Mouse (Mus musculus): ENCODE results near the gene Lingo3. TPM values are rescaled to one million over a fixed set of nuclear protein-coding genes. Genes with fewer than 3 reads are reported as not detected.

Lingo3 gene
- polyA plus RNA-seq, 1 experiment from 2014 or later: 0.61 TPM

DNA sequence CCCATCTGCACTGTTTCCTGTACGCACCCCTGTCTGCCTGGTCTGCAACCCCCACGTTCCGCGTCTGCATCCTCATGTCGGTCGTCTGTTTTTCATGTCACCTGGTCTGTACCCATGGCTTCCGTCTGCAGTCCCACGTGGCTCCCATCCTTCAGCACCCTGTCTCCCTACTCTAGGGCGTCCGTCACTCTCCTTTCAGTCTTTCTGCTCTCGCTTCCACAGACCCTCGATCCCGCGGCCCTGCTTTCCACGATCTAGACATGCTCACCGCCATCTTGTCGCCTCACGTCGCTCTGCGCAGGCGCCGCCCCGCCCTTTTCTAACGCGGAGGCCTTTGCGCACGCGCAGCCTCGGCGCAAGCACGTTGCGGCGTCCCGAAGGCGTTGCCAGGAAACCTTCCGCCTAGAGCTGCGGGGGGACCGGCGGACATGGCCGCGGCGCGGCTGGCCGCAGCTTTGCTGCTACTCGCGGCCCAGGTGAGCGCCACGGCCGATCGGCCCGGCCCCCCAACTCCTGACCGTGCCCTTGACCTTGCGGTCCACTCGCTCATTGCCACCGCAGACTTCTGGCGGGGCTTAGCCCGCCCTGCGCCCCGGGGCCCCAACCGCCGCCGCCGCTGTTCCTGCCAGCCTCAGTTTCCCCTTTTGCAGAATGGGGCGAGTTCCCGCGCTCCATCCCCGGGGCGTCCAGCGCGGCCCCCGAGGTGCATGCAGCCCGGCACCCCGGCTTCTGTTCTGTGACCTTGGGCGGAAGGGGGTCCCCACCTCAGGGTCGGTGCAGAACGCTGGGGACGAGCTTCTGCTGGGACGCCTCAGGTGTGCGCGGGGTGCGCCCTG, 11.3 kb upstream of the Lingo3 start, which contains the start of the genes Lsm7 and Sppl2b:
Lsm7 (minus strand) TSS at position 297 of the 836 bp plus-strand sequence.
Sppl2b (plus strand) TSS at position 363 of the 836 bp plus-strand sequence.
- WGBS: under 1% methylated on average over 81 of the region's 81 CpGs
- ATAC-seq (replicated peaks; ENCODE audit: low FRiP score, low read depth): peak; percentile 80
- Histone ChIP-seq H3K9me3 (replicated peaks; ENCODE audit: low read length) (no peaks in the 10 kb centered on the region), H3K4me1 (replicated peaks; ENCODE audit: insufficient read depth, low read length) (peaks cover 16% of the 10 kb centered on the region), H3K9ac (ENCODE audit: low read depth, low read length) (peak within 1 kb of the TSS; percentile 86), H3K27ac (0 out of 2 replicates have a peak within 1 kb of the TSS, but pooled peaks have one; percentile 52), H3K36me3 (ENCODE audit: insufficient read depth, low read length) (peaks cover 19% of the 10 kb centered on the region; the same call in 1 of the 2 replicates), H3K27me3 (ENCODE audit: insufficient read depth, low read length) (no peaks in the 10 kb centered on the region), H3K4me3 (replicated peaks; ENCODE audit: low read depth, low read length) (peak within 1 kb of the TSS; percentile 94), H3K4me2 (ENCODE audit: low read length) (peak within 1 kb of the TSS; percentile 100)
- DNase-seq (ENCODE audit: low spot score): peak; percentile 95
- TF ChIP-seq CTCF (IDR thresholded peaks at IDR 0.05; ENCODE audit: low read depth): no peak

DNA sequence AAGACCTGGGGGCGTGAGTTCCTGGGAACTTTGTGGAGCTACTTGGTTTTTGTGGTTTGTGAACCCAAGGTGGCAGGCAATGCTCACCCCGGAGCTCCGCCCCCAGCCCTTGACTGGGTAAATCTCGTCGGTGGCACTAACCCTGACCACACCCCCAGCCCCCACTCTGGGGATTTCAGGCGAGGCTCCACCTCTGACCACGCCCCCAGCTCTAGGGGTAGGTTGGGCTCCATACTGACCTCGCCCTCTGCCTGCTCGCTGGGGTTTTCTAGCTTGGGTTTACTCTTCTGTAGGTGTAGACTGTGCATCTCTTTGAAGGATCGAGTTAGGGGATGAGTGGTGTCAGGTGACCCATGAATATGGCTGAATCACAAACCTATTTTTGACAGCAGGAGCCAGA, 4.7 kb upstream of the Lingo3 start:
- no peak overlapping the region for H3K4me2 ChIP-seq (ENCODE audit: low read length)
- no peak overlapping the region for H3K4me3 ChIP-seq (replicated peaks; ENCODE audit: low read depth, low read length)
- no peak overlapping the region for H3K9ac ChIP-seq (ENCODE audit: low read depth, low read length)
- ATAC-seq (replicated peaks; ENCODE audit: low FRiP score, low read depth) (peak; percentile 60; the same call in 1 of the 2 replicates), DNase-seq (ENCODE audit: low spot score) (peak; percentile 62)
- WGBS: 7% methylated on average over 10 of the region's 10 CpGs
- TF ChIP-seq CTCF (IDR thresholded peaks at IDR 0.05; ENCODE audit: low read depth): no peak
- peaks cover 14% of the 10 kb centered on the region for H3K27me3 ChIP-seq (ENCODE audit: insufficient read depth, low read length)
- no peaks in the 10 kb centered on the region for H3K9me3 ChIP-seq (replicated peaks; ENCODE audit: low read length)
- H3K36me3 ChIP-seq (ENCODE audit: insufficient read depth, low read length): peaks cover 19% of the 10 kb centered on the region; the same call in 1 of the 2 replicates
- no peak overlapping the region for H3K27ac ChIP-seq
- 0 out of 2 replicates have a peak, but pooled peaks cover under 1% of the 10 kb centered on the region for H3K4me1 ChIP-seq (replicated peaks; ENCODE audit: insufficient read depth, low read length)

DNA sequence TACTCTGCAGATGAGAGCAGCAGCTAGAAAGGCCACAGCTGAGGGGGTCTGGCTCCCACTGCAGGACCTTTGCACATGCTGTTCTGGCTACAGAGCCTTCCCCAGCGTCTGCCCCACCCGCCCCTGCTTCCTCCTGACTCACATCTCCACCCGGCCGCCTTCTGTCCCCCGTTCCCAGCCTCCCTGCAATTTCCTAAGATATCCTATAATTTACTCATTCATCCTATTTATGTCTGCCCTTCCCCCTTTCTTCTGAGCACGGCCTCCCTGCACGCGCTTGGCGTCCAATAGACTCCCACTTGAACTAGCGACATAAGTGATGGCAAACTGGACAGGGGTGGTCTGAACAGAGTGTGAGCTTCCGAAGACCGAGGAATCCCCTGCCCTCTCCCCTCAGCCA, 1.9 kb upstream of the Lingo3 start:
- Histone ChIP-seq H3K4me3 (replicated peaks; ENCODE audit: low read depth, low read length) (no peak overlapping the region), H3K27ac (no peak overlapping the region), H3K27me3 (ENCODE audit: insufficient read depth, low read length) (peaks cover 20% of the 10 kb centered on the region), H3K36me3 (ENCODE audit: insufficient read depth, low read length) (no peaks in the 10 kb centered on the region), H3K4me2 (ENCODE audit: low read length) (no peak overlapping the region), H3K9ac (ENCODE audit: low read depth, low read length) (no peak overlapping the region), H3K4me1 (replicated peaks; ENCODE audit: insufficient read depth, low read length) (no peaks in the 10 kb centered on the region), H3K9me3 (replicated peaks; ENCODE audit: low read length) (no peaks in the 10 kb centered on the region)
- DNase-seq (ENCODE audit: low spot score) (no peak), ATAC-seq (replicated peaks; ENCODE audit: low FRiP score, low read depth) (no peak)
- no peak for TF ChIP-seq CTCF (IDR thresholded peaks at IDR 0.05; ENCODE audit: low read depth)
- WGBS: 59% methylated on average over 12 of the region's 12 CpGs

DNA sequence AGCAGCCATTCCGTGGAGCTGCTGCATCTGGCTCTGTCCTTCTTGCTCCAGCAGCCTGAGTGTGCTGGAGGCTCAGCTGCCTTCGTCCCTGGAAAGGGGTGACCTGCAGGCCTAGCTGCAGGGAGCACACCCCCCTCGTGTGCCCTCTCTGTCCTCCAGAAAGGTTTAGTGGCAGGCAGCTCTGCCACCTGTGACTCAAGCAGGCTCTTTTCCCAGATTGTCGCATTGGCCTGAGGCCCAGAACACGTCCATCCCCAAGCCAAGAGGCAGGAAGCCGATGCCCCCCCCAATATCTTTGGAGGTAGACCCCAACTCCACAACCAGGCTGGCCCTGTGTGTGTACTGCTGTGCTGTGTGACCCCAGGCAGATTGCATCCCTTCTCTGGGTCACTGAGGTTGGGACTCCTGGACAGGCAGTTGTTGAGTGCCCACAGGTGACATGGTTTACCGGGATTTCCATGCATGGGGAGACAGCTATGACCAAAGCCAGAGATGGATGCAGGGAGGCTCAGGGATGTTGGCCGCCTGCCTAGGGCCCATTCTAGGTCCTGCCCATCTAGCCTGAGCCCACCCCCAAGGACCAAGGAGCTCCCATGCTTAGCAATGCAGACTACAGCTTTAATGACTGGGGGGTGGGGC, 1.3 kb upstream of the Lingo3 start:
- Histone ChIP-seq H3K9ac (ENCODE audit: low read depth, low read length) (no peak overlapping the region), H3K9me3 (replicated peaks; ENCODE audit: low read length) (no peaks in the 10 kb centered on the region), H3K4me3 (replicated peaks; ENCODE audit: low read depth, low read length) (no peak overlapping the region), H3K27me3 (ENCODE audit: insufficient read depth, low read length) (peaks cover 20% of the 10 kb centered on the region), H3K36me3 (ENCODE audit: insufficient read depth, low read length) (no peaks in the 10 kb centered on the region), H3K4me1 (replicated peaks; ENCODE audit: insufficient read depth, low read length) (no peaks in the 10 kb centered on the region), H3K27ac (no peak overlapping the region), H3K4me2 (ENCODE audit: low read length) (no peak overlapping the region)
- 63% methylated on average over 8 of the region's 8 CpGs for WGBS
- DNase-seq (ENCODE audit: low spot score) (no peak), ATAC-seq (replicated peaks; ENCODE audit: low FRiP score, low read depth) (no peak)
- no peak for TF ChIP-seq CTCF (IDR thresholded peaks at IDR 0.05; ENCODE audit: low read depth)

DNA sequence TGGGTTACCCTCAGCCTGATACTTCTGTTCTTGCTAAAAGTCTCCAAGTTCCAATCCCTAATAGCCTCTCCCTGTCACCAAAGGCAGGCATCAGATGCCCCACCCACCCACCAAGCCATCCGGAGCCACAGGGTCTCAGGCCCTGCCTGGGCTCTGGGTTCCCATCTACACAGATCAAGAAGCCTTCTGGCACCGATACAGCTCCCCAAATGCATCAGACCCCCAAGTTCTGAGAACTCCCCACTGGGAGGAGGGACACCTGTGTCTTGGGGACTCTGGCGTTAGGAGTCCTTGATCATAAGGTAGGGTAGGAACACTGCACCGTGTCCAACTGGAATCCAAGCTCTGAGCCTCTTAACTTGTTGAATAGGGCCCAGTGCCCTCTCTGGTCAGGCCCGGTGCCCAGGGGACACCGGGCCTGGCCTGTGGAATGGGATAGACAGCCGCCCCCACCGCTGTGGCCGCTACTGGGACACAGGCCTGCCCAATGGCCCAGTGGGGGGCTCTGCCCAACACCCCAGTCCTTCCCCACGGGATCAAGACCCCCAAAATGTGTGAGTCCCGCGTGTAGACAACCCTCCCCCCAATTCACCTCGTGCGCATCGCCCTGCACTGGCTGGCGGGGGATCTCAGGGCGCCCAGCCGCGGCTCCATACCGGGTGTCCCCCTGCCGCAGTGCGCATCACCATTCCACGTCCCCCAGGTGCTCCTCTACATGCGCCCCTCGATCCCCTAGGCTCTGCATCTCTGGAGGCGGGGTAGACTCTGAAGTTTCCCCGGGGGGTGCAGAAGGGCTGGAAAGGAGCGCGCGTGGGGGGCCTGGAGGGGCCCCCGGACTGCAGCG, 530 bp downstream of the Lingo3 start:
- ATAC-seq (replicated peaks; ENCODE audit: low FRiP score, low read depth) (no peak), DNase-seq (ENCODE audit: low spot score) (no peak)
- Histone ChIP-seq H3K27me3 (ENCODE audit: insufficient read depth, low read length) (peaks cover 20% of the 10 kb centered on the region), H3K9ac (ENCODE audit: low read depth, low read length) (peak overlapping the region; percentile 42), H3K4me2 (ENCODE audit: low read length) (peak overlapping the region; percentile 84), H3K4me1 (replicated peaks; ENCODE audit: insufficient read depth, low read length) (no peaks in the 10 kb centered on the region), H3K27ac (no peak overlapping the region), H3K9me3 (replicated peaks; ENCODE audit: low read length) (no peaks in the 10 kb centered on the region), H3K4me3 (replicated peaks; ENCODE audit: low read depth, low read length) (peak overlapping the region; percentile 38), H3K36me3 (ENCODE audit: insufficient read depth, low read length) (no peaks in the 10 kb centered on the region)
- 10% methylated on average over 30 of the region's 32 CpGs for WGBS
- no peak for TF ChIP-seq CTCF (IDR thresholded peaks at IDR 0.05; ENCODE audit: low read depth)

DNA sequence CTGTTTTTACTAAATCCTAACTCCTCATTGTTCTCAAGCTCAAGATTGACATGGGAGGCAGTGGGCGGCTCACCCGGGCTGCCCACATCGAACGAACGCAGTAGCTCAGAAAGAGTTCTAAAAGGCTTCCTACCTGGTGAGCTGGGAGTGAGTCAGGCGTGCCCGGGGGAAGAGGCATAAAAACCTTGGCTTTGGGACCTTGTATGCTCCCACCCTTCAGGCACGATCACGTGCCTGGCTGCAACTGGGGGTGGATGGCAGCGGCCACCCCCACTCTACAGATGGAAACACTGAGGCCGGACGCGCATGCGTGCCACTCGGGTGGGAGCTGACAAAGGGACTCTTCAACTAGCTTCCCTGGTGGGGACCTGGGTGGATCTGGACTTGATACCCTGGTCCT, 1.5 kb downstream of the Lingo3 start:
- no peak overlapping the region for H3K9ac ChIP-seq (ENCODE audit: low read depth, low read length)
- no peak overlapping the region for H3K4me2 ChIP-seq (ENCODE audit: low read length)
- no peaks in the 10 kb centered on the region for H3K4me1 ChIP-seq (replicated peaks; ENCODE audit: insufficient read depth, low read length)
- H3K36me3 ChIP-seq (ENCODE audit: insufficient read depth, low read length): no peaks in the 10 kb centered on the region
- H3K4me3 ChIP-seq (replicated peaks; ENCODE audit: low read depth, low read length): no peak overlapping the region
- H3K27ac ChIP-seq: no peak overlapping the region
- peaks cover 20% of the 10 kb centered on the region for H3K27me3 ChIP-seq (ENCODE audit: insufficient read depth, low read length)
- no peak for ATAC-seq (replicated peaks; ENCODE audit: low FRiP score, low read depth)
- DNase-seq (ENCODE audit: low spot score): no peak
- WGBS: 80% methylated on average over 15 of the region's 15 CpGs
- no peaks in the 10 kb centered on the region for H3K9me3 ChIP-seq (replicated peaks; ENCODE audit: low read length)
- no peak for TF ChIP-seq CTCF (IDR thresholded peaks at IDR 0.05; ENCODE audit: low read depth)
